Mouse (Mus musculus) stomach, postnatal 0 days (tissue): ENCODE measurements around the gene Sap30l. TPM values are rescaled to one million over a fixed set of nuclear protein-coding genes. Genes with fewer than 3 reads are reported as not detected.
A peak's percentile ranks its signal among the peaks of the same experiment; 100 is the strongest.

Experiments
- ATAC-seq: fragments of 200-750 bp; cut with Nextera tagmentation; 2 replicates; pipeline ENCODE4 v1.8.0; 2017; ENCODE audit not compliant: low FRiP score, low TSS enrichment
- DNase-seq: peaks from one replicate; pipeline ENCODE4 v3.0.0-alpha.2; 2016; ENCODE audit warnings: low spot score
- H3K27ac ChIP-seq: fragments of 300-500 bp; sonication (generic); replicated peaks from 2 replicates; pipeline ENCODE4 v1.5.1; 2014; ENCODE audit warnings: mild to moderate bottlenecking, control low read depth
- H3K27me3 ChIP-seq: fragments of 300-500 bp; sonication (generic); 2 replicates; pipeline ENCODE4 v1.6.1; 2014; ENCODE audit warnings: low read length; ENCODE audit not compliant: control insufficient read depth, insufficient read depth
- H3K36me3 ChIP-seq: fragments of 300-500 bp; sonication (generic); 2 replicates; pipeline ENCODE4 v1.6.1; 2014; ENCODE audit warnings: low read length, mixed read lengths; ENCODE audit not compliant: control insufficient read depth, insufficient read depth
- H3K4me1 ChIP-seq: fragments of 300-500 bp; sonication (generic); replicated peaks from 2 replicates; pipeline ENCODE4 v1.6.1; 2014; ENCODE audit warnings: antibody characterized with exemption; ENCODE audit not compliant: control insufficient read depth, insufficient read depth
- H3K4me2 ChIP-seq: fragments of 300-500 bp; sonication (generic); replicated peaks from 2 replicates; pipeline ENCODE4 v1.6.1; 2014; ENCODE audit warnings: low read depth, mild to moderate bottlenecking, control low read depth, moderate library complexity
- H3K4me3 ChIP-seq: fragments of 300-500 bp; sonication (generic); 2 replicates; pipeline ENCODE4 v1.5.1; 2014; ENCODE audit warnings: low read depth, low read length, control low read depth
- H3K9ac ChIP-seq: fragments of 300-500 bp; sonication (generic); 2 replicates; pipeline ENCODE4 v1.6.1; 2014; ENCODE audit warnings: mild to moderate bottlenecking, low read length, control low read depth, mixed read lengths
- H3K9me3 ChIP-seq: fragments of 300-500 bp; sonication (generic); 2 replicates; pipeline ENCODE4 v1.6.1; 2016; ENCODE audit warnings: low read length; ENCODE audit not compliant: control insufficient read depth
- CTCF ChIP-seq: IDR thresholded peaks from 2 replicates; pipeline ENCODE4 v1.5.1; 2016; ENCODE audit warnings: antibody characterized with exemption, low read depth, mild to moderate bottlenecking, moderate library complexity
- EP300 ChIP-seq: optimal IDR thresholded peaks from 2 replicates; pipeline ENCODE3; 2016; ENCODE audit warnings: antibody characterized with exemption
- WGBS: fragments of 180-500 bp; shearing (Covaris S2); extraction: QIAGEN DNeasy Blood & Tissue Kit; methylation state at CpG from one replicate; pipeline ENCODE4 v1.1.7; 2014; 5-methylcytosine and 5-hydroxymethylcytosine counted together
- polyA plus RNA-seq: library from polyadenylated mRNA; unstranded; fragments of >200 nt; fragmentation: Nextera tagmentation; extraction: Ambion mirVana; gene quantifications from 2 replicates; pipeline ENCODE4 v1.2.1, GENCODE M21; 2015

The Sap30l gene
- polyA plus RNA-seq, 1 experiment from 2014 or later = 8.7 TPM

GRCm38 (mm10) chr11:57764124-57764523 is 37.3 kb upstream of the Sap30l start:
- no peaks in the 10 kb centered on the region for H3K27me3 ChIP-seq
- no peak for ATAC-seq
- H3K4me3 ChIP-seq = no peak overlapping the region
- H3K4me1 ChIP-seq = no peaks in the 10 kb centered on the region
- H3K36me3 ChIP-seq = no peaks in the 10 kb centered on the region
- WGBS = 86% methylated on average over 3 of the region's 3 CpGs
- H3K4me2 ChIP-seq = no peak overlapping the region
- H3K9me3 ChIP-seq = no peaks in the 10 kb centered on the region
- H3K9ac ChIP-seq = no peak overlapping the region
- TF ChIP-seq CTCF (peak; percentile 55), EP300 (no peak)
- no peak for DNase-seq
- no peak overlapping the region for H3K27ac ChIP-seq

GRCm38 (mm10) chr11:57766617-57767016 is 34.8 kb upstream of the Sap30l start:
- no peaks in the 10 kb centered on the region for H3K4me1 ChIP-seq
- no peak overlapping the region for H3K27ac ChIP-seq
- DNase-seq (no peak), ATAC-seq (no peak)
- H3K36me3 ChIP-seq = no peaks in the 10 kb centered on the region
- no peaks in the 10 kb centered on the region for H3K27me3 ChIP-seq
- H3K4me2 ChIP-seq = no peak overlapping the region
- WGBS = 56% methylated on average over 12 of the region's 12 CpGs
- no peak overlapping the region for H3K9ac ChIP-seq
- no peak overlapping the region for H3K4me3 ChIP-seq
- H3K9me3 ChIP-seq = no peaks in the 10 kb centered on the region
- TF ChIP-seq EP300 (no peak), CTCF (no peak)

GRCm38 (mm10) chr11:57767171-57767570 is 34.3 kb upstream of the Sap30l start:
- 49% methylated on average over 6 of the region's 6 CpGs for WGBS
- Histone ChIP-seq H3K27ac (no peak overlapping the region), H3K9ac (no peak overlapping the region), H3K9me3 (no peaks in the 10 kb centered on the region), H3K27me3 (no peaks in the 10 kb centered on the region), H3K4me3 (no peak overlapping the region), H3K4me1 (no peaks in the 10 kb centered on the region), H3K36me3 (no peaks in the 10 kb centered on the region), H3K4me2 (no peak overlapping the region)
- TF ChIP-seq CTCF (no peak), EP300 (no peak)
- ATAC-seq (no peak), DNase-seq (no peak)

GRCm38 (mm10) chr11:57770776-57771175 is 30.7 kb upstream of the Sap30l start:
- Histone ChIP-seq H3K4me2 (no peak overlapping the region), H3K27me3 (no peaks in the 10 kb centered on the region), H3K27ac (no peak overlapping the region), H3K9ac (no peak overlapping the region), H3K4me3 (no peak overlapping the region), H3K36me3 (no peaks in the 10 kb centered on the region; the same call in 1 of the 2 replicates), H3K4me1 (no peaks in the 10 kb centered on the region), H3K9me3 (no peaks in the 10 kb centered on the region)
- 86% methylated on average over 5 of the region's 5 CpGs for WGBS
- TF ChIP-seq EP300 (no peak), CTCF (no peak)
- ATAC-seq = no peak
- DNase-seq = no peak

- ATAC-seq (no peak), DNase-seq (no peak)
- Histone ChIP-seq H3K27me3 (no peaks in the 10 kb centered on the region), H3K4me1 (no peaks in the 10 kb centered on the region), H3K27ac (no peak overlapping the region), H3K9me3 (no peaks in the 10 kb centered on the region), H3K9ac (no peak overlapping the region), H3K36me3 (no peaks in the 10 kb centered on the region; the same call in 1 of the 2 replicates), H3K4me3 (no peak overlapping the region), H3K4me2 (no peak overlapping the region)
- TF ChIP-seq CTCF (no peak), EP300 (no peak)
- 78% methylated on average over 8 of the region's 8 CpGs for WGBS
Measured at GRCm38 (mm10) chr11:57771676-57772075, 29.8 kb upstream of the Sap30l start.

GRCm38 (mm10) chr11:57773479-57773878 is 28.0 kb upstream of the Sap30l start:
- Histone ChIP-seq H3K27ac (no peak overlapping the region), H3K36me3 (no peaks in the 10 kb centered on the region; the same call in 1 of the 2 replicates), H3K9ac (no peak overlapping the region), H3K4me2 (no peak overlapping the region), H3K27me3 (no peaks in the 10 kb centered on the region), H3K4me1 (no peaks in the 10 kb centered on the region), H3K9me3 (no peaks in the 10 kb centered on the region), H3K4me3 (no peak overlapping the region)
- no peak for ATAC-seq
- 44% methylated on average over 13 of the region's 13 CpGs for WGBS
- TF ChIP-seq EP300 (no peak), CTCF (no peak)
- DNase-seq = no peak
